Mouse (Mus musculus) forelimb bud, embryonic 11.5 days (tissue): ENCODE measurements around the gene Stxbp3.

ENCODE experiments used
- DNase-seq: peaks from one replicate; pipeline ENCODE4 v3.0.0-alpha.2; 2012; ENCODE audit warnings: low read depth, low spot score

The Stxbp3 gene

DNA sequence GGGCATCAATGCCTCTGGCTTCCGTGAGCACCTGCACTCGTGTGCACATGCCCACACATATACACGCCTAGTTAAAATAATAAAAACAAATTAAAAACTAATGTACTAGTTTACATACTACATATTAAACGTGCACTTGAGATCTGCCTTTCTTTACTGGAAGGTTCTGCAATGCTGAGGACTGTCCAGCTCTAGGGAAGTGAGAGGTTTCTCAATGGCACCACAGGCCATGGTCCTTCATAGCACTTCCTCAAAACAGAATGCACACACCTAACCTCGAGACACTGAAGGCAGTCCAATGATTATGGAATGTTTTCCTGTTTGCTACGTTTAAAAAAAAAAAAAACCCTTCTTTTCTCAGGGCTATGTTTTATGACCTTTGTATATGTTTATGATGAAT, 42.6 kb downstream of the Stxbp3 start:
- DNase-seq, result no peak

DNA sequence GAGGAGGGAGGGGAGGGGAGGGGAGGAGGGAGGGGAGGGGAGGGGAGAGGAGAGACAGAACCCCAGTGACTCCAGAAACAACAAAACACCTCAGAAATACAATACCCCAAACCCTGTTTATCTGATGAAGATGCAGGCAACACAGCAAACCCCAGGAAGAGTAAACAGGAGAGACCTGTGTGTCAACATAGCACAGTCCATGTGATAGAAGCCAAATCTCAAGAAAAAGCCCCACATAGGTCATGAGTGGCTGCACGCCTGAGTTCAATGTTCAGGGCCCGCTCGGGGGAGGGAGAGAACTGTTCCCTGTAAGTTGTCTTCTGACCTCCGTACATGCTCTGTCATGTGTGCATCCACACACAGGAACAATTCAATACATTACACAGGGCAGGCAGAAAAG, 43.9 kb downstream of the Stxbp3 start:
- no peak for DNase-seq

DNA sequence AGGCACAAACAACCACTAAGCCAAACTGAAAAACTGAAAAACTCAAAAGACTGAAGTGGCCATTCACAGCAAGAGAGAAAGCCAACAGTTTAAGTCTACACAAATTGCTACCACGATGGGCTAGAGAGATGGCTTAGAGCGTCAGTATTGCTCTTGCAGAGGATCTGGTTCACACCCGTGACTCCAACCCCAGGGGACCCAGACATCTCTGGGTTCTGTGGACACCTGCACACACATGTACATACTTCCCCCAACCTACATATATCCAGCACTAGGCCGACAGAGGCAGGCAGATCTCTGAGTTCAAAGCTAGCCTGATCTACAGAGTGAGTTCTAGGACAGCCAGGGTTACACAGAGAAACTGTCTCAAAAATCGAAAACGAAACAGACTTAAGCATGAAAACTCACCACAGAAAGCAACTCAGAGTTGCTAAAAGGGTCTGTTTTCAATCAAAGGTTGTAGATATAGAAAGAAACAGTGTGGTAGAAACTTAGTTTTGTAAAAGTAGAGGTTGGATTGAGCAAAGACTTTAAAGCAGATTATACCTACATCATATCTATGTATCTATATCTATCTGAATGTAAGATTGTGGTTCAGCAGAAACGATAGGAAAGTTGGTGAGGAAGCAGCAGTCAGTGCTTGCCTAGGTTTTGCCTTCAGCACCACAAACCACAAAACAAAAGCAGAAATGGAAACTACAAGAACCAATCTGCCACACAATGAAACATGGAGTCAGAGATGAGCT, 44.6 kb downstream of the Stxbp3 start:
- DNase-seq, result no peak

DNA sequence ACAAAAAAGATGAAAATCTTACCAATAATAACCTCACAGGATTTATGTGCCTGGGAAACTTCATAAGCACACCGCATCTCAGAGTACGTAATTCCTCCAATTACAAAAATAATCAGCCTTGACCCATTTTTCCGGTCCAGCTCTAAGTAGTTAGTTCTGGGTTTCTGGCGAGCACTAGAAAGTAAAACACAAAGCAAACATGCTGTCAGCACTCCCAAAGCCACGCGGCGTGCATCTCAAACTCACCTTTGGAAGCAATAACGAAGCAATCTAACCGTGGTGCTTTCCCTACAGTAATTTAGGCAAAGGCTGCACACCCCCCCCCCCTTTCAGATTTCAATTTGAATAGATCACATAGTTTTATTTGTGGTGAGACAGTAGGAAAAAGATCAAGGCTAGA, 45.5 kb downstream of the Stxbp3 start:
- DNase-seq, result no peak

DNA sequence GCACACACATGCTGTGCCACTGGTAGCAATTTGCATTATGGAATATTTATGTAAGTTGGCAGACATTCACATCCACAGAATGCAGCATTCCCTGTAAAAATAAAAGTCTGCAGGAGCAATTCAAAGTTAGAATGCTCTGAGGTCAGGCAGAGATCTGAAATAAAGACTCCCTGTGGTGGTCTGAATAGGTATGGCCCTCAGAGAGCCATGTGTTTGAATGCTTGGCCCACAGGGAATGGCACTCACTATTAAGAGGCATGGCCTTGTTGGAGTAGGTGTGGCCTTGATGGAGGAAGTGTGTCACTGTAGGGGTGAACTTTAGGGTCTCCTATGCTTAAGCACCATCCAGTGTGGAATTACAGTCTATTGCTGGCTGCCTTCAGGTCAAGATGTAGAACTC, 47.9 kb downstream of the Stxbp3 start:
- no peak for DNase-seq

DNA sequence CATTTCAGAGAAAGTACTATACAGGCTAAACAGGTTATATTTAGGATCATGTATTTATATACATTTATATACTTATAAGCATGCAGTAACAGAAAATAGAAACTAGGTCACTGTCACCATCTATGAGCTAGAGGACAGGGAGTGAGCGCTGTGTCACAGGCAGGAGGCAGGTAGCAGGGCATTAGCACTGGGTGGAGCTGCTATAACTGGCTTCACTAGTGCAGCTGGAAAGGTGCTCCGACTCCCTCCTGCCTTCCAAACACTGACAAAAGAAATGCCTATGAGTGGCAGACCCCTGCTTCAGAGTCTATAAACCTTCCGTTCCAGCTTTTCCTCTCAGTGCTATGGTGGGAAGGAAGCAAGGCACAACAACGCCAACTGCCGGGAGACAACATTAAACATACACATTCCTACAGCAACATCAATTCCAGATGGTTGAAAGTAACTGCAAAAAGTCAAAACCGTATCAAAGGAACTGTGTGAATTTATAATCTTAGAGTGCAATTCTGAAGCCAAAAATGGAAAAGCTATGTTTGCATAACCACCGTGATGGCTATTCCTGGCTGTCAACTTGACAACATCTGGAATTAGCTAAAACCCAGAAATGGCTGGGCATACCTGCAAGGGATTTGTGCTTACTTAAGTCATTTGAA, 49.1 kb downstream of the Stxbp3 start:
- peak; percentile 70 for DNase-seq

DNA sequence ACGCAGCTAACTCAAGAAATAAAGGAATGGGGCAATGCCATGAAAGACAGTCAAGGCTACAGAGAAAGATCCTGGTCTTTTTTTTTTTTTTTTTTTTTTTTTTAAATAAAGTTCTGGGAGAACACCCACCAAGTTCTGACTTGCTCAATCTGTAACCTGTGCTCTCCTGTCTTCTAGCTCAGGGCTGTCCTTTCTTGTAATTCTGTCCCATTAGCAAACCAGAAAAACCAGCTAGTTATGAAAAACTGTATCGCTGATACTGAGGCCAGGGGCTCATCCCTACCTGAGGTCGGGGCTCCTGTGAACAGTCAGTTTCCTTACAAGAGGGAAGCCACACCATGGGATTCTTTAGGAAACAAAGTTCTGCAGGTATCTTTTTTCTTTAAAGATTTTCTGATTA, 49.8 kb downstream of the Stxbp3 start:
- no peak for DNase-seq

DNA sequence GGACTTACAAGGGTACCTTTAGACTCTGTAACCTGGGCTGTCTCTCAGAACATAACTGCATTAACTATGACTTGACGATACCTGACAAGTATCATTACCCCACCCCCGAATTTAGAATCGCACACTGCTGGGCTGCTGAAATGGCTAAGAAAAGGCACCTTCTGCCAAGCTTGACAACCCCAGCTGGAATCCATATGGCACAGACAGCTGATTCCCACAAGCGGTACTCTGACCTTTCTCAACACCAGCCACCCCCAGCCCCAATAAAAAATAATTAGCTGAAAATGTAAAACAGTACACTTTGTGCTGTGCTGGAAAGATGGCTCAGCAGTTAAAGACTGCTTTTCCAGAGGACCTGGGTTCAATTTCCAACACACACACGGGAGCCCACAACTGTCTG, 51.0 kb downstream of the Stxbp3 start:
- peak; percentile 76 for DNase-seq

DNA sequence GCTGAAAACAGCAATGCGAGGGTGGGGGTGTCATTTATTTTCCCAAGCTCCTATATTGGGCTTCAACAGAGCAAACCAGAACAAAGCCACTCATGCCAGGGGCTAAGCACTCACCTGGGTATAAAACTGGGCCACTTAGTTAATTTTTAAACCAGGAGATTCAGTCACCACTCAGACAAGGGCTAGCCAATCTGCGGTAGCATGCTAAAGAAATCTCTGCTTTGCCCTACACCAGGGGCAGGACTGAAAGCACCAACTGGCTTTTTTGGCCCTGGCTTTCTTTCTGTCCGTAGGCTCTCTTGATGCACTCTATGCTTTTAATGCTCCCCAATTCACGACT, 51.9 kb downstream of the Stxbp3 start:
- DNase-seq, result no peak

DNA sequence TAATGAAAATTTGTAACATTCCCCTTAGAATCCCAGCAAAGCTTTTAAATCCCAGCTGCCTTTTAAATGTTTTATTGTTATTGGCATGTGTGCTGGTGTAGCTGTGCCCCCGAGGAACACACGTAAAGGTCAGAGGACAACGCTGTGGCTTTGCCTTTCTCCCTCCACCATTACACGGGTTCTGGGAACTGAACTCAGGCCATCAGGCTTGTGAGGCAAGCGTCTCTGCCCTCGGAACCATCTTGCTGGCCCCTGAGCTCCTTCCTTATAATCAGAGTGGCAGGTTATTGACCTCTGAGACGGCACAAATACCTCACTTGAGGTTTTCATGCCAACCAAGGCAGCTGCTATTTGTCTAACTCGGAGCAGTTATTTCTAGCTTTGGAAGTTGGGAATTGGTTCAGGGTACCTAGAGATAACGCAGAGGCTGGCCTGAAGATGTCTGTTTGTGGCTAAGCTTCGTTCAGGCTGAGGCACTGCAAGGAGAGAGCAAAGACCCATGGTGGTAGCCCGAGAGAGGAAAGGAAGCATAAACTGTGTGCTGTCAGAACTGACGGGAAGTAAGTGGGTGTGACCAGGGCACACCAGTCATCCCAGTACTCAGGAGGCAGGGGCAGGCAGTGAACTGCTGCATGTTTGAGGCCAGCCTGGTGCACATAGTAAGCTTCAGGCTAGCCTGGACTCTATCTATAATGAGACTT, 52.4 kb downstream of the Stxbp3 start:
- peak; percentile 71 for DNase-seq

DNA sequence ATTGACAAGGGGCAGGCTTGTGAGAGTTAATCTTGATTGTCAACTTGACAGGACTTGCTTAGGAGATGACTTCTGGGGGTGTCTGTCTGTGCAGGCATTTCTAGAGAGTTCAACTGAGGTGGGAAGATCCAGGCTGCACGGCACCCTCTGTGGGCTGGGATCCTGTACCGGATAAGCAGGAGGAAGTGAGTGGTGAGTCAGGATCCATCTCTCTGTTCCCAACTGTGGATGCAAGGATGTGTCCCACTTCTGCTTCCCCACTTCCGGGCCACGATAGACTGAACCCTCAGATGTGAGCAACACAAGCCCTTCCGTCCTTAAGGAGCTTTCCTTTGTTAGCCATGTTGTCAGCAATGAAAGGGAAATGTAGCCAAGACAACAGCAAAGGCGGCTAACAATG, 53.8 kb downstream of the Stxbp3 start:
- no peak for DNase-seq

DNA sequence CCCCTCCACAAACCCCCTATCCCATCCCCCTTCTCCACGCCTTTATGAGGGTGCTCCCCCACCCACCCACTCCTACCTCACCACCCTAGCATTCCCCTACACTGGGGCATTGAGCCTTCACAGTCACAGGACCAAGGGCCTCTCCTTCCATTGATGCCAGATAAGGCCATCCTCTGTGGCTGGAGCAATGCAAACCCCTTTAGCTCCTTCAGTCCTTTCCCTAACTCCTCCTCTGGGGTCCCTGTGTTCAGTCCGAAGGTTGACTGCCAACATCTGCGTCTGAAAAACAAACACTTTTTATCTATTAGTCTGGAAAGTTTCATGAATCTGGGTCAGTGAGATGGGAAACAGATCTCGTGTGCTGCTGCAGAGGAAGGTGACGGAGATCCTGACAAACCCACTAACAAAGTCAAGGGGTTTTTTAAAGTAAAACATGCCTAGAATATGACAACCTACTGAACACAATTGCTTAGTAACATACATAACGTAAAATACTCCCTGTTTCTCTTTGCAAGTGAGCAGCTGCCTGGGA, 57.9 kb downstream of the Stxbp3 start:
- DNase-seq, result no peak

DNA sequence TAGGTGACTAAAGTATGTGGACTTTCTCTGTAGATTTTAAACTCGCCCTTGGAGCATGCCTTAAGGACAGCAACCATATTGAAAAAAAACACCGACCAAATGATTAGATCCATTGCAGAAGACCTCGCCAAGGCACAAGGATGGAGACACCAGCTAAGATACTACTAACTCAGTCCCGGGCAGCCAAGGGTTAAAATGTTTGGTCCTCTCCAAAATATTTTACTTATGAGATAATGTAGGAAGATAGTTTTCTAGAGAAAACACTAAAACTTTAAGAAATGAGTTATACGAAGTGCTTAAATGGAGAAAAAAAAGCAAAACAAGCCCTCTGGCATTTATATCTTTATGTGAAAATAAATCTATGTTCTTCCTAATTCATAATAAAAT, 58.4 kb downstream of the Stxbp3 start:
- no peak for DNase-seq

DNA sequence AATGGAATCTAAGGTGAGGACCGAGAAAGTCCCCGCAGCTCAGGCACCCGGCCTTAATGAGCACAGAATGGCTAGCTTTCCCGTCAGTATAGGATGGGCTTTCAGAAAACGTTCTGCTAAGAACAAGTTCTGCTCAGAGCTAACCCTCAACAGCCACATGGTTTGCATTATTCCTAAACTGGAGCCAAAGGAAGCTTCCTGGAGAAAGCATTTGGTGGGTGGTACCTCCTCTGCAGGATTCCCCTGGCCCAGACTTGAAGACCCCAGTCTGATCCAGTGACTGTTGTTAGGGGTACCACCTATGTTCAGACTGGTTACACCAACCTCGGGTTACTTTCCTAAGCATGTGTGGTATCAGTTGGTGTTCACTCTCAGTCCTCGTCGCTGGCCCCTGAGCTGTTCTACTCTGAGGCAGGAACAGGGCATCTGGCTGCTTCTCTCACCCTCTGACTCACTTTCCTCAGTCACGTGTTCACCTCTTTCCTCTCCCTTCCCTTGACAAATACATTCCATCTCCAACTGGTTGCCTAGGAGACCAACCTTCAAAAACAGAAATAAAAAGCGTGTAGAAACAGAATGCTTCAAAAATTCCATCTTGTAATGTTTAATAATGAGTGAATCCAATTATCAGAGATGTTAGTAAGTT, 59.0 kb downstream of the Stxbp3 start:
- DNase-seq, result no peak

DNA sequence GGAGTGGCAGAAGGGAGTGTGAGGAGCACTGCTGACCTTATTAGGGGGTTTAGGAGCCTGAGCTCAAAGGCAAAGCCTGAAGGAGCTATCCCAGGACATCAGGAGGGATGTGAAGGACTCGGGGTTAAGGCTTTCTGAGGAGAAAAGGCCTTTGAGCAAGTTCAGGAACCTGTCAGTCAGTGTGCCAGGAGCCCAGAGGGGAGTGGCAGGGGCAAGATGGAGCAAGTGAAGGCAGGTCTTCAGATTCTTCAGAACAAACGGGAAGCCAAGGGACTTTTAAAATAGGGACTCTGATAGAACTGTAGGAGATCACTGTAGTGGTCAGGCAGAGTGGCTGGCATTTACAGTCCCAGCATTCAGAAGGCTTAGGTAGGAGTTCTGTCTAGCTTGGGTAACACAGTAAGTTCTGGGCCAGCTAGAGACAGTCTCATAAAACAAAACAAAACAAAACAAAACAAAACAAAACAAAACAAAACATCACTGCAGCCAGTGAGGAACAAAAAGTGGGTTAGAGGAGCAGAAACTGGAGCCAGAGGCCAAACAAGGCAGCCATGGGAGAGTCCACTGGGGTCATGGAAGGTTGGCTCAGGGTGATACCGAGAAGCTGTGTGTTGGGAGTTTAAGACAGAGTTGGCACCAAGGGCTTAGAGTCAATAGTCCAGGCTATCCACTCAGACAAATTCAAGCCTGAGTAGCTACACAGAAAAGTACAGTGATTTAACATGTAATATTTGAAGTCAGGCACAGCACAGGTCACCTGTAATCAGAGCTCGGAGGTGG, 61.4 kb downstream of the Stxbp3 start:
- DNase-seq, result no peak

DNA sequence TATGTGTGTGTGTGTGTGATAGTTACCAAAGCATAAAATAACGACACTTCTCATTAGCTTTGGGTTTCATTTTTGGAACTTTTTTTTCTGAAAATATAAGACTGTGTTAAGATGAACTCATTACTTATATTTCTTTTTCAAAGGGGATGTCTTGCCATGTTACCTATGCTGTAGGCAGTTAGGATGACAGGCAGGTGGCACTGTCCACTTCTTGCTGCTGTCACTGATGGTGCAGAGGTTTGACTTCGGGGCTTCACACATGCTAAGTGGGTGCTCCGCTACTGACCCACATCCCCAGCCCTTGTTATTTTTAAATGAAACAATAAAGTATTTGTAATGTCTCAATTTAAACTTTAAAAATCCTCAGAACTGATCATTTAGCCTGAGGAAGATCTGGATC, 67.5 kb downstream of the Stxbp3 start:
- DNase-seq, result no peak

DNA sequence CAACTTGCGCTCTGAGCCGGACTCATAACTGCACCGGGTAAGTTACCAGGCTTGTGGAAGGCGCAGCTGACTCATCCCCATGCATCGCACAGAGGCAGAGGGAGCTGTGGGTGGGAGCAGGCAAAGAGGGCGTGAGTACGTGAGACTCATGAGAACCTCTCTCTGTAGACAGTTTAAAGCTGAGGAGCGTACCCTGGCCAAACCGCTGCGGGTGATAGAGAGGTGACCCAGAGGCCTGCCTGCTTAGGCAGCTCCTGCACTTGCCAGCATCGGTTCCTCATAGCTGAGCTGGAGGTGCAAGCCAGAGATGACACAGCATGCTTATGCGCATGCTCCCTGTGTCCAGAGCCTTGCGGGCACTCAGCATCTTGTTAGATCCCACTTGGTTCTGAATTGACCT, 68.1 kb downstream of the Stxbp3 start:
- no peak for DNase-seq

DNA sequence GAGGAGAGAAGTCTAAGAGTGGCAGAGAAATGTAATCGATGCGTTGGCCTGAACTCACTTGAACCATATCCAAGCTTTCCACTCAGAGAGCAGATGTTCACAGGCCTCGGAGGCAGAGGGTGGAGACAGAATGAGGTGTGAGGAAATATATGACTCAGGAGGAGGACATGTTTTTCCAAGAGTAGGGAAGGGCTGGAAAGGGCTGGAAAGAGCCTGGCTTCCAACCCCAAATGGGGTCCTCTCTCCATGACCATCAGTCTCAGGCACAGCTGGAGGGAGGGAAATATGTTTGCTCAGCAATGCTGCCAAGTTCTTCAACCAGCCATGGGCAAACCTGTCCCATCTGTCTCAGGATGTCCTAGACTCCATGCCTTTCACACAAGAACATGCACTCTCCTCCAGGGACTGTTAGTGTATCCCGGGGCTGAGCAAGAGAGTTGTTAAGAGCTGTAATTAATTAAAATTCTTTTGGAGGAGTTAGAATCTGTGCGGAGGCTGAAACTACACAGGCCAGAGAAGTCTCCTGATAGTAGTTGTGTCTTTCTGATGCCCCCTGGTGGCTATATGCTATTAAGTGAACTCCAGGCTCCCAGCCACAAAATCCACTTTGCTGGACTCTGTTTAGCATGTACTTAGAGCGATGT, 69.5 kb downstream of the Stxbp3 start:
- peak; percentile 82 for DNase-seq

DNA sequence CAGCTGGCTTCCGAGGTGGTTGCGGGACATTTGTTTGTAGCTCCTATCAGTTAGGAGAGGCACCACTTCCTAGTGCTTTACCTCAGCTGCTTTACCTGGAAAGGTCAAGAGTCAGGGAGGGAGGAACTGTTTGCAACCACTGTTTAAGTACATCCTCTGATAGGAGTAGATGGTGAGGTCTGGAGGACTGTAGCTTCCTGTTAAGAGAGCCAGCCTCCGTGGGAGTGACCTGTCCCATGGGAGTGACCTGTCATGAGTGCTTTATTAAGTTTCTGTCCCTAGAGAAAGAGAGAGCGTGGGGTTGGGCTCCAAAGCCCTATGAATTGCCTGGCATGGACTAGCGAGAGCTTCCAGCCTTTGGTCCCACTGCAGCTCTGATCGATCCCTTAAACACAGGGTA, 70.8 kb downstream of the Stxbp3 start:
- DNase-seq, result no peak

DNA sequence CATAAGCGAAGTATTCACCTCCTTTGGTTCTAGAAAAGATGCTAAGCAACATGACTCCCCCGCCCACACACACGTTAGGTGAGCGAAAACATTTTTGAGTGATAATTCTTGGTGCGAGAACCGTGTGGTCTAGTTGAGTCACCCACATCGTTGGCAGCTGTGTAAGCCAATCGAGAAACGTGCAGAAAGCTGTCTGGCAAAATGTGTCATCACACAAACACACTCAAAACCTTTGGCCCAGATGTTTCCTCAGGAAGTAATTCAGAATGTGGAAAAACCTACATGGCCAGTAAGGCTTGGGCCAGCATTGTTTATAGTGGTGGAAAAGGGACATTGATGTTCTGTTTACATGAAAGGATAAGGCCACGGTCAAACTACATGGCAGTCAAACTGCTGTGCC, 72.9 kb downstream of the Stxbp3 start:
- DNase-seq, result no peak

DNA sequence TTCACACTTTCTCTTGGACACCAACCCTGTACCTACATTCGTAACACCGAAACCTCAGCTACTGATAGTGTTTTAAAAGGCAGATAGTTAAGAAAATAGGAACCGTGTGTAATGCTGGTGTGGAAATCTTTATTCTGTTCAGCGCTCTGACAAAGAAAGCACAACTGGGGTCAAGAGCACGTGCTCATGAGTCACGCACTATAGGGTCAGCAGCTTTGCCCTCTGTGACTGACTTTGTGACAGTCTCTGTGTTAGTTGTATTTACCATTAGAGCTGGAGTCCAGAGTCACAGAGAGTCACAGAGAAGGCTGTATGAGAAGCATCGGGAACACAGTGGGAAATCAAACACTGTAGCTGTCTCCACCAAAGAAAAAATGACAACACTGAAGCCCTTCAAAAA, 73.4 kb downstream of the Stxbp3 start:
- no peak for DNase-seq
